Mouse (Mus musculus) kidney, adult 2 months (tissue): Measurements from ENCODE around the gene Oxgr1.

Source experiments
- CTCF ChIP-seq: fragments of 200-500 bp; conservative IDR thresholded peaks from 2 replicates; pipeline ENCODE4 v1.5.1; 2011; ENCODE audit warnings: low read depth, mild to moderate bottlenecking, control low read depth, low read length, moderate library complexity, mixed read lengths; ENCODE audit not compliant: insufficient read depth, insufficient read length
- POLR2A ChIP-seq: fragments of 200-500 bp; IDR thresholded peaks from one replicate; pipeline ENCODE4 v1.6.1; 2011; ENCODE audit warnings: low read depth, low read length, control low read depth

DNA sequence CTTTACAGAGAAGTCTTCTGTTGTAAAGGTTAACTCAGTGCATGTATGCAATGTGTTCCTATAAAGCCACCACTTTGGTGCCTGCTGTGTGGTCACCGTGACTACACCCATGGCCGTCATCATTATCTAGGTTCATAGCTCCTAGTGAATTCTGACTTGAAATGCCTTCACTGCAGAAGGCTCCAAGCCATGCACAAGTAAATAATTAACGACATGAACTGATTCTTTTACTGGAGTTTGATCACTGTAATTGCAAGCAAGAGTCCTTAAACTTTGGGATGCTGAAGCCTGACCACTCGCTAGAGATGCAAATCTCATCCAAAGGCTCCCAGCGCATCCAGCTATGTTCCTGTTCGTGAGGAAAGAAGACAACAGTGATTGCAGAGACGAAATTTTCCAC is 38.6 kb downstream of the Oxgr1 start:
- TF ChIP-seq CTCF (no peak), POLR2A (no peak)
